Mouse (Mus musculus): Measurements from ENCODE around the gene B3gnt9. TPM values are rescaled to one million over a fixed set of nuclear protein-coding genes. Genes with fewer than 3 reads are reported as not detected.
A peak's percentile ranks its signal among the peaks of the same experiment; 100 is the strongest.

The B3gnt9 gene
- polyA plus RNA-seq, 2 experiments = 40.8 to 42.9 TPM

- peak overlapping the region; percentile 47 for H3K4me3 ChIP-seq (replicated peaks; ENCODE audit: low read length)
- peak overlapping the region; percentile 39 for H3K27ac ChIP-seq (replicated peaks; ENCODE audit: low read depth, low read length)
- peaks cover 12% of the 10 kb centered on the region for H3K27me3 ChIP-seq (ENCODE audit: control insufficient read depth, insufficient read depth, low read length)
- H3K4me1 ChIP-seq (ENCODE audit: control insufficient read depth, insufficient read depth, low read length) = peaks cover 18% of the 10 kb centered on the region
- peak; percentile 88 for TF ChIP-seq POLR2A (IDR thresholded peaks at IDR 0.05; ENCODE audit: borderline replicate concordance, extremely low read depth, insufficient read depth, insufficient read length)
- WGBS = under 1% methylated on average over 53 of the region's 53 CpGs
- peaks cover 6% of the 10 kb centered on the region for H3K36me3 ChIP-seq (ENCODE audit: control insufficient read depth, insufficient read depth, low read length)
- DNase-seq (ENCODE audit: low spot score) (peak; percentile 94), ATAC-seq (ENCODE audit: low FRiP score, low read depth) (peak; percentile 93)
- H3K9ac ChIP-seq (ENCODE audit: low read depth, low read length, severe bottlenecking) = peak overlapping the region; percentile 52
- H3K4me2 ChIP-seq (replicated peaks; ENCODE audit: low read depth, low read length, severe bottlenecking) = peak overlapping the region; percentile 62
- no peaks in the 10 kb centered on the region for H3K9me3 ChIP-seq (ENCODE audit: control insufficient read depth, low read length)
Observed at GRCm38 (mm10) chr8:105288958-105289732, 34.2 kb upstream of the B3gnt9 start.

GRCm38 (mm10) chr8:105288231-105288630 lies 33.3 kb upstream of the B3gnt9 start:
- peaks cover 12% of the 10 kb centered on the region for H3K27me3 ChIP-seq (ENCODE audit: control insufficient read depth, insufficient read depth, low read length)
- 90% methylated on average over 5 of the region's 5 CpGs for WGBS
- no peak overlapping the region for H3K4me3 ChIP-seq (replicated peaks; ENCODE audit: low read length)
- ATAC-seq (ENCODE audit: low FRiP score, low read depth) (no peak), DNase-seq (ENCODE audit: low spot score) (no peak)
- no peak for TF ChIP-seq POLR2A (IDR thresholded peaks at IDR 0.05; ENCODE audit: borderline replicate concordance, extremely low read depth, insufficient read depth, insufficient read length)
- H3K27ac ChIP-seq (replicated peaks; ENCODE audit: low read depth, low read length) = no peak overlapping the region
- peaks cover 8% of the 10 kb centered on the region for H3K36me3 ChIP-seq (ENCODE audit: control insufficient read depth, insufficient read depth, low read length)
- peaks cover 18% of the 10 kb centered on the region for H3K4me1 ChIP-seq (ENCODE audit: control insufficient read depth, insufficient read depth, low read length)
- no peaks in the 10 kb centered on the region for H3K9me3 ChIP-seq (ENCODE audit: control insufficient read depth, low read length)
- peak overlapping the region; percentile 62 for H3K4me2 ChIP-seq (replicated peaks; ENCODE audit: low read depth, low read length, severe bottlenecking)
- H3K9ac ChIP-seq (ENCODE audit: low read depth, low read length, severe bottlenecking) = no peak overlapping the region

- no peak for DNase-seq (ENCODE audit: low spot score)
- 83% methylated on average over 4 of the region's 4 CpGs for WGBS
- peaks cover 12% of the 10 kb centered on the region for H3K27me3 ChIP-seq (ENCODE audit: control insufficient read depth, insufficient read depth, low read length)
Observed at GRCm38 (mm10) chr8:105286907-105287306, 32.0 kb upstream of the B3gnt9 start.

GRCm38 (mm10) chr8:105285514-105285913 lies 30.6 kb upstream of the B3gnt9 start:
- peaks cover 8% of the 10 kb centered on the region for H3K27me3 ChIP-seq (ENCODE audit: control insufficient read depth, insufficient read depth, low read length)
- WGBS = 42% methylated on average over 12 of the region's 12 CpGs

More at GRCm38 (mm10) chr8:105286907-105287306, 32.0 kb upstream of the B3gnt9 start:
- Histone ChIP-seq H3K4me3 (replicated peaks; ENCODE audit: low read length) (no peak overlapping the region), H3K4me2 (replicated peaks; ENCODE audit: low read depth, low read length, severe bottlenecking) (no peak overlapping the region), H3K9me3 (ENCODE audit: control insufficient read depth, low read length) (no peaks in the 10 kb centered on the region), H3K36me3 (ENCODE audit: control insufficient read depth, insufficient read depth, low read length) (peaks cover 10% of the 10 kb centered on the region), H3K4me1 (ENCODE audit: control insufficient read depth, insufficient read depth, low read length) (peaks cover 18% of the 10 kb centered on the region), H3K27ac (replicated peaks; ENCODE audit: low read depth, low read length) (no peak overlapping the region), H3K9ac (ENCODE audit: low read depth, low read length, severe bottlenecking) (no peak overlapping the region)
- ATAC-seq (ENCODE audit: low FRiP score, low read depth) = no peak
- TF ChIP-seq POLR2A (IDR thresholded peaks at IDR 0.05; ENCODE audit: borderline replicate concordance, extremely low read depth, insufficient read depth, insufficient read length) = no peak

GRCm38 (mm10) chr8:105283074-105283473 lies 28.1 kb upstream of the B3gnt9 start:
- Histone ChIP-seq H3K36me3 (ENCODE audit: control insufficient read depth, insufficient read depth, low read length) (peaks cover 15% of the 10 kb centered on the region), H3K27me3 (ENCODE audit: control insufficient read depth, insufficient read depth, low read length) (peaks cover 20% of the 10 kb centered on the region), H3K4me3 (replicated peaks; ENCODE audit: low read length) (no peak overlapping the region), H3K9me3 (ENCODE audit: control insufficient read depth, low read length) (no peaks in the 10 kb centered on the region), H3K27ac (replicated peaks; ENCODE audit: low read depth, low read length) (no peak overlapping the region), H3K9ac (ENCODE audit: low read depth, low read length, severe bottlenecking) (no peak overlapping the region), H3K4me2 (replicated peaks; ENCODE audit: low read depth, low read length, severe bottlenecking) (no peak overlapping the region), H3K4me1 (ENCODE audit: control insufficient read depth, insufficient read depth, low read length) (peaks cover 7% of the 10 kb centered on the region; the same call in 1 of the 2 replicates)
- WGBS = 23% methylated on average over 23 of the region's 23 CpGs
- ATAC-seq (ENCODE audit: low FRiP score, low read depth) = peak; percentile 24; the same call in 1 of the 2 replicates
- TF ChIP-seq POLR2A (IDR thresholded peaks at IDR 0.05; ENCODE audit: borderline replicate concordance, extremely low read depth, insufficient read depth, insufficient read length) = no peak
- DNase-seq (ENCODE audit: low spot score) = no peak

More at GRCm38 (mm10) chr8:105285514-105285913, 30.6 kb upstream of the B3gnt9 start:
- no peak overlapping the region for H3K9ac ChIP-seq (ENCODE audit: low read depth, low read length, severe bottlenecking)
- no peak overlapping the region for H3K4me3 ChIP-seq (replicated peaks; ENCODE audit: low read length)
- TF ChIP-seq POLR2A (IDR thresholded peaks at IDR 0.05; ENCODE audit: borderline replicate concordance, extremely low read depth, insufficient read depth, insufficient read length) = no peak
- H3K27ac ChIP-seq (replicated peaks; ENCODE audit: low read depth, low read length) = no peak overlapping the region
- DNase-seq (ENCODE audit: low spot score) (no peak), ATAC-seq (ENCODE audit: low FRiP score, low read depth) (no peak)
- H3K4me1 ChIP-seq (ENCODE audit: control insufficient read depth, insufficient read depth, low read length) = peaks cover 15% of the 10 kb centered on the region
- no peaks in the 10 kb centered on the region for H3K9me3 ChIP-seq (ENCODE audit: control insufficient read depth, low read length)
- no peak overlapping the region for H3K4me2 ChIP-seq (replicated peaks; ENCODE audit: low read depth, low read length, severe bottlenecking)
- H3K36me3 ChIP-seq (ENCODE audit: control insufficient read depth, insufficient read depth, low read length) = peaks cover 15% of the 10 kb centered on the region
